Mouse (Mus musculus) spleen, embryonic (tissue): ENCODE results near the gene Capn10.

Experiments
- CTCF ChIA-PET: fragments of 350-600 bp; sonication (Branson Sonifier 250); formaldehyde crosslinking; loops from one replicate; lab custom pipeline; 2022; lab: Charles Lee

Gene Capn10

DNA sequence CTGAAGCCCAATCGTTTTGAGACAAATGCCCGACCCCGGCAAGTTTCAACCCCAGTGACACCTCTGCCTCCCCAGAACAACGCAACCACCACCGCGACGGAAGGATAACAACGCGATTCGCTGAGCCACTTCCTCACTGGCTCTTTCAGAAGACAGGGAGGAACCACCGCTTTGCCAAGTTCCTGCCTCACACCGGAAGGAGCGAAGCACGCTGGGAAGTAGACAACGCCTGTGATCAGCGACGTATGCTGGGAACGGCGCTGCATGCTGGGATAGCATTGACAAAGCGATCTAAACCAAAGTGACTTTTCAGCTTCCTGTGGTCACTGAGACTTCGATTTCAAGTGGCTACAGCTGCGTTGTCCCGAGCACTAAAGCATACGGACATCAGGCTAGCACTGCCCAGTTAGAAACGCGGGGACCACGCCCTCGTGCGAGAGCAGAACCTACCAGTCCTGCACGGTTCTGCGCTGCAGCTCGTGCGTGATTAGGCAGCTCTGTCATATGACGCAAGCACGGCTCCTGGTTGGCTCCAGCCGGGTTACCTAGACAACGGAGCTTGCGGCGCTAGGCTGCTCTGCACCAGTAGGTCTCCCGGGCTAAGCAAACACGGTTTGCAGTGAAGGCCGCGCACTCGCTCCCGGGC lies at the start of gene Capn10:
TSS of gene Capn10 (plus strand) at position 195 of the 646 bp plus-strand sequence.
- CTCF ChIA-PET = interaction anchor here (2.3 kb wide), 1 partner anchor 26 kb away, joined by 6 read pairs; no protein-coding TSS in a partner anchor

- CTCF ChIA-PET = no interaction called here
These were observed 45.1 kb upstream of the Capn10 start for GRCm38 (mm10) chr1:92888901-92889655.

DNA sequence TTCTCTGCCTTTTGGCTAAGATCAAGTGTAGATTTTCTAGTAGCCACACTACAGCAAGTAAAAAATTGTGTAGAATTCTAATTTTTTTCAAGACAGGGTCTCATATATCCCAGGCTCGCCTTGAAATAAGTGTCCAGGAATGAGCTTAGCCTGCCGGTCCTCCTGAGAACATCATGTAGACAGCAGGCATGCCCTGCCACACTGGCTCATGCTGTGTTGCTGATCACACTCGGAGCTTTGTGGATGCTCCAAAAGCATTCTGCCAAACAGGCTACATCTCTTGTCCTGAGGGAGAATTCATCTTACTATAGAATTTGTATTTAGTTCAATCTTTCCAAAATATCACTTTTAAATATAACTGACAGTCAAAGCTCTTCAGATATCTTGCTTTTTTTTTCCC lies 41.4 kb upstream of the Capn10 start:
- CTCF ChIA-PET = no interaction called here

DNA sequence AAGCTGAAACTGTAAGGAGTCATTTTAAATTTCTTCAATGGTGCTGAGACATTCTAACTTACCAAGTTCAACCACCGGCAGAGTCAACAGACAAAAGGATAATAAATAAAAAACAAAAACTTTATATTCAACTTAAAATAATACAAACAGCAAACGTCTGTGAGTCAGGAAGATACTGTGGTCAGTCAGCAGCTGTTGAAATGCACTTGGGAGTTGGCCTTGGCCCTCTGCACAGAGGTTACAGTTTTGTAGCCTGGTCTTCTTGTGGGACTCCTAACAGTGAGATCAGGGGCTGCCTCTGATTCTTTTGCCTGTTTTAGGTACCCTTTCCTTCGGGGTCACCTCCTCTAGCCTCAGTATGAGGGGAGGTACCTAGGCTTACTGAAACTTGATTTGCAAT lies 40.3 kb upstream of the Capn10 start:
- CTCF ChIA-PET = no interaction called here

DNA sequence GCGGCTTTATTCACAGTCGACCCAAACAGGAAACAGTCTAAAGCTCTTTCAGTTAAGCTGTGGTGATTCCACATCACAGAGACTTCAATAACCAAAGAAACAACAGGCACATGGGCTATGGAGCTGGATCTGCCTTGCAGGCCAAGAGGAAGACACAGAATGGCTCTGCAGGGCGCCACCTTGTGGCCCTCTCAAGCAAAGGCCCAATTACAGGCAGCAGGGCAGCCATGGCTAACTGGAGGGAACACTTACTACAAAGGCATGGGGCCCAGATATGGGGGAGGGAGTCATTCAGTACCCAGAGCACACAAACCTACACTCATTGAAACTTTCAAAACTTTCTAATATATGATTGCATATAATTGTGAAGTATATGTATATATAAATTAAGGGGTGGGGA lies 39.1 kb upstream of the Capn10 start:
- CTCF ChIA-PET = interaction anchor here (1.2 kb wide), 1 partner anchor 12 kb away, joined by 3 read pairs; the partner anchor contains the start of gene Dusp28

- CTCF ChIA-PET = no interaction called here
These were observed 31.4 kb upstream of the Capn10 start, which contains the start of gene Ankmy1 for GRCm38 (mm10) chr1:92902786-92903185. Gene Ankmy1, minus strand, starts transcription at chr1:92902906.

DNA sequence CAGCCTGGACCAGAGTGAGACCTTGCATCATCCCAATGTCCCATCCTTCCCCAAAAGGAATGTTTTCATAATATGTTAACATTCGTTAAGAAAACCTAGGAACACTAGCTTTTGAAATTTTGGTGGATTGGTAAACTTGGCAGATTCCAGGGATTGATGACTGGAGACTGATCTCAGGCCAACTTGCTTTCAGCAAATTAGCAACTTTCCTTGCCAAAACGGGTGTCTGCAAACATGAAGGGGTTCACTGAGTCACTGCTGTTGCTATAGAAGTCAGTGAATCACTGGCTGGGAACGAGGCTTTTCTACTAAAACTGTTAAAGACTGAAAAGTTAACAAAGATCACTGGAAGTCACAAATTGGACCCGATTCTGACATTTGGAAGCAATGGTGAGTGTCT lies 30.5 kb upstream of the Capn10 start:
- CTCF ChIA-PET = no interaction called here

DNA sequence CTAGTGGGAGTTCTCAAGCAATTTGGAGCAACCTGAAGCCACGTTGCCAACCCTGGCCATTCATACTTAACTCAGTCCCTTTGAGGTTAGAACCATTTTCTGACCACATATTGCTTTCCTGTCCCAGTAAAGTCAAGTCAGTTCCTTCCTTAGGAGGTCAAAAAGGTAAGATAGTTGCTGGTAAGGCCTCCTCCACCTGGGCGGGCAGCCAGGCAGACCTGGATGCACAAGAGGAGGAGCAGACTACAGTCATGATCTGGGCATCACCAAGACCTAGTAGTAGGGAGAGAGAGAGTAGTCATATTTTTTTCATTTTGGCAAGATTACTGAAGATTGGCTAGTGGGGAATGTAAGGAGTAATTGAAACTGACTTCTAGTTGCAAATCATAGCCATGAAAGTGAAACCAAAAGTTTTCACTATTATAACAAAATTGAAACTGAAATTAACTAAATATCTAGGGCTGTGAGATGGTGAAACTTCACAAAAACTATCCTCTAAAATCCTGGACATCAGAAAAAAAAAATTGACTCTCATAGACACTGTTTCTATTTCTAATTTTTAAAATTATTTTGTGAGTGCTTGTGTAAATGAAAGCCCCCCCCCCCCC lies 28.4 kb upstream of the Capn10 start:
- CTCF ChIA-PET = interaction anchor here (0.6 kb wide), 1 partner anchor 1628 kb away, joined by 4 read pairs; no protein-coding TSS in a partner anchor

GRCm38 (mm10) chr1:92906779-92907631 lies 27.2 kb upstream of the Capn10 start, which contains the start of gene Dusp28:
Gene Dusp28, plus strand, starts transcription at chr1:92906981.
- CTCF ChIA-PET = interaction anchor here (0.5 to 1.9 kb wide), 4 partner anchors 12 to 1629 kb away, joined by 3 to 6 read pairs (median 4); partner anchors contain the start of gene Capn10

GRCm38 (mm10) chr1:92907632-92908360 lies 26.4 kb upstream of the Capn10 start:
- CTCF ChIA-PET = interaction anchor here (0.5 to 1.9 kb wide), 4 partner anchors 13 to 529 kb away, joined by 3 to 6 read pairs (median 3); partner anchors contain the start of gene Capn10

- CTCF ChIA-PET = interaction anchor here (1.9 kb wide), 1 partner anchor 26 kb away, joined by 6 read pairs; the partner anchor contains the start of gene Capn10
These were observed 25.5 kb upstream of the Capn10 start for GRCm38 (mm10) chr1:92908664-92909063.

DNA sequence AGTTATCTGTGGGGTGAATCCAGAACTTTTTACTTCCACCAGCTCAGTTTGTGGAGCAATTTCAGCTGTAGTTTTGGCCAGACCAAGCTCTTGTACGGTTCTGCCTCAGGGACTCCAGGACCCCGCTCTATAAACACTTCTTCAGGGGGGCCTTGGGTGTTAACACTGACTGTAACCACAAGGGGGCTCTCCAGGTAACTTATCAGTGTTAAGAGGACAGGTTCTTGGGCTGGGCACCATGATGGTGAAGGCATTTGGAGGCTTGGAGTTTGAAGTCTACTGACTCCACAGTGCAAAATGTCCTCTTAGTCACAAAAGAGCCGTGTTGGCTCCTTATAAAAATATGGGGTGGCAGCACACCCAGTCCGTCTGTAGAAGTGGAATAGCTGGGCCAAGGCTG lies 25.1 kb upstream of the Capn10 start:
- CTCF ChIA-PET = interaction anchor here (1.2 kb wide), 1 partner anchor 1660 kb away, joined by 4 read pairs; no protein-coding TSS in a partner anchor

DNA sequence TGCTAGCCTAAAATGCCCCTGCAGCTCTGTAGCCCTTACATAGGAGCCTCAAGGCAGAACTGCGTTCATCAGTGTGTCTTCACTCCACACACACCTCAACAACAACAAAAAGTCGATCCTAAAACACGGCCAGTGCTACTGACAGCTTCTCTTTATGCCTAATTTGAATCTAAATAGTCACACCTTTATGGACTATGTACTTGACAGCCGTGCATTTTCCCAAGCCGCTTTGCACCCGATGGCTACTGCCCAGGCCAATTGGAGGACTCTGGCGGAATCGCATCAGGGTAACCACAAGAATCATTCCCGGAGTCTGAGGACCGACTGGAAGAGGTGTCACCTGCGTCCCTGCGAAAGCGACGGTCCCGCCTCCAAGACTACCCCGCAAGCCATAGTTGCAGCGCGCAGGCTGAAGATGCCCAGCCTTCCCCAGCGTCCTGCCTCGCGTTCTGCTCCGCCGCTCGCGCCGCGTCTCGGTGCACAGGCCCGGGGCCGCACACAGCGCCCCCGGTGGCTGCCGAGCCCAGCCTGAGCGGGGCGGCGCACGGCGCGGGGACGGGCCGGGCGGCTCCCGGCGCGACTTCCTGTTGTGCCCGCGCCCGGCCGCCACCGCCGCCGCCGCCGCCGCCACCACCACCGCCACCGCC lies 23.8 kb upstream of the Capn10 start, which contains the start of gene Rnpepl1:
TSS of gene Rnpepl1 (plus strand) at position 545 of the 647 bp plus-strand sequence.
- CTCF ChIA-PET = interaction anchor here (1.2 kb wide), 1 partner anchor 1661 kb away, joined by 4 read pairs; no protein-coding TSS in a partner anchor

- CTCF ChIA-PET = no interaction called here
These were observed 23.1 kb upstream of the Capn10 start for GRCm38 (mm10) chr1:92910925-92911720.

DNA sequence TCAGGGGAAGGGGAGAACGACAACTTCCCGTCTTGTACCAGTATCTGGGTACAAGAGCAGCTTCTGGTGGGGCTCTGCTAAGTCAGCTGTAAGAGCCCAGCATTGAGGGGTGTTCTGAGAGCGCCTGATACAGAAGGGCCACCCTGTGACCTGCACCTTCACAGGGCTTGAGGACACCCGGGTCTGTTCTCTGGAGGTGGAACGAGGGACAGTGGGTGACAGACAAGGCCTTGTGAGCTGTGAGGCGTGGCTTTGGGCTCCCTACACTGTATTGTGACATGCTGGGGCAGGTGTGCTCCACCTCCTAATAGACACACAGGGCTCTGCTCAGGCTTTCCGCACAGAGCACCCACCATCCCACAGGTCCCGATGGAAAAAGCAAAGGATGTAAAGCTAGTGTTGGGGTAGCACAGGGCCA lies 22.4 kb upstream of the Capn10 start:
- CTCF ChIA-PET = no interaction called here

DNA sequence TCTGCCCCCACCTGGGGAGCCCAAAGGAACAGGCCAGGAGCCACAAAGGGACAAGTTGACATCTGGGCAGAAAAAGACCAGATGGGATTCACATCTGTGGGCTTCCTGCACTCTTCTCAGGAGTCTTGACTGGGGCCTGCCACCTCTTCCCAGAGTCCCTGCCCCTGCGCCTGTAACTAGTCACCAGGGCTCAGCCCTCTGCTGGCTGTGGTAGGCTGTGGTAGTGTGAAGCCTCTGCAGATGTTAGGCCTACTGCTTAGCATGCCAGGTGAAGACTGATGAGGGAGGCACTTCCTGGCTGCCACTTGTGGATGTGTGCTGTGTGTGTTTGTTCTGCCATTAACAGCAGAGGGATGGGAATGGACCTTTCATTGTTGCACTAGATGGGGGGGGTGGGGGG lies 21.9 kb upstream of the Capn10 start:
- CTCF ChIA-PET = no interaction called here

GRCm38 (mm10) chr1:92914239-92914638 lies 19.9 kb upstream of the Capn10 start:
- CTCF ChIA-PET = no interaction called here

GRCm38 (mm10) chr1:92914993-92915392 lies 19.2 kb upstream of the Capn10 start:
- CTCF ChIA-PET = no interaction called here

DNA sequence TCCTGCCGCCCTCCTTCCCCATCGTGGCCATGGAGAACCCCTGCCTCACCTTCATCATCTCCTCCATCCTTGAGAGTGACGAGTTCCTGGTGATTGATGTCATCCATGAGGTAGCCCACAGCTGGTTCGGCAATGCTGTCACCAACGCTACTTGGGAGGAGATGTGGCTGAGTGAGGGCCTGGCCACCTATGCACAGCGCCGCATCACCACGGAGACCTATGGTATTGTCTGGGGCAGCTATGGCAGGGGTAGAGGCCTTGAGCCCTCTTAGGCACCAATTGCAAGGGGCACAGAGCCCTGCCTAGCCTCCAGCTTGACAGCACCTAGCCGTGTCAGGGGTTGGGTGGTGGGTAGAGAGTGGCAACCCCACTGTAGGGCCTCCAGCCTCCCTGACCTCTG lies 17.5 kb upstream of the Capn10 start:
- CTCF ChIA-PET = no interaction called here
